In the genomic region with DNA sequence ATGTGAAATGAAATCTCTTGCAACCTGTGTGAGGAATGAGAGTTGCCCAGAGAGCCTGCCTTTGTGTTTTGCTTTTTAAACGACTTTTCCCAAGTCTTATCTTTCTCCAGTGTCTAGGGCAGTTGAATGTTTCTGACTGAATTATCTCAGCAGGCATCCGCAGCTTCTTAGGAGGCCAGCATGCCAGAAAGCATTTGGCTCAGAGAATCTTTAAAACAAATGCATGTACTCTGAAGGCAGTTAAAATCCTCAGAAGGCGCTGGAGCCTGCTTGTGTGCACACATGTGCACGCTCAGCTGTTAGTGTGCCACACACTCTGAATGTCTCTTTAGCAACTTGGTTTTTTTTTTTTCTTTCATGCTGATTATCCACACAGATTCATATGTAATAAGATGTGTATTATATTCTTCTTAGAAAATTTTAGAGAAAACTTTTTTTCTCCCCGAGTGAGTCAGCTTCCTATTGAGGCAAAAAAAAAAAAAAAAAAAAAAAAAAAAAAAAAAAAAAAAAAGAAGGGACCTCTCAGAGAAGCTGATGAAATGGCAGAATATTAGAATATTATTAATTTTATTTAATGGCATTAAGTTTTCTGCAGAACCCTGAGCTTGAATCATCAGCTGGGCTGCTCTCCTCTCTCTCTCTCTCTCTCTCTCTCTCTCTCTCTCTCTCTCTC, we compare ENCODE assay signal across 12 mouse cellular contexts.
DNase-seq lines count a peak whose midpoint lies in the region; ATAC-seq lines count a peak whose summit lies in the region.
"Had no signal": no experiment of that assay in that cellular context is flagged by ENCODE, and none has a peak within 500 bp of the region (broad histone marks: within the 10 kb centered on the region; RNA-seq: fewer than 3 reads in every experiment).

No protein-coding gene starts in this region.

- peaks cover 28% of the 10 kb centered on the region for H3K4me1 ChIP-seq in forebrain, embryonic 14.5 days (ENCODE audit: control insufficient read depth, insufficient read depth, low read length)
- H3K4me1 ChIP-seq in midbrain, embryonic 14.5 days (ENCODE audit: control insufficient read depth, insufficient read depth, low read length): peaks cover 50% of the 10 kb centered on the region

- H3K27me3 ChIP-seq in forebrain, embryonic 14.5 days (replicated peaks; ENCODE audit: control insufficient read depth, insufficient read depth, low read length): no peaks in the 10 kb centered on the region
- no peaks in the 10 kb centered on the region for H3K27me3 ChIP-seq in midbrain, embryonic 14.5 days (ENCODE audit: control insufficient read depth, insufficient read depth, low read length)

- no peak overlapping the region for H3K4me3 ChIP-seq in forebrain, embryonic 14.5 days (ENCODE audit: low read depth, low read length)
- H3K4me3 ChIP-seq in midbrain, embryonic 14.5 days (replicated peaks; ENCODE audit: low read depth, low read length): no peak overlapping the region

- no peaks in the 10 kb centered on the region for H3K36me3 ChIP-seq in forebrain, embryonic 14.5 days (ENCODE audit: control insufficient read depth, insufficient read depth, low read length)
- H3K36me3 ChIP-seq in midbrain, embryonic 14.5 days (ENCODE audit: control insufficient read depth, insufficient read depth, low read length): no peaks in the 10 kb centered on the region

- WGBS in forebrain, embryonic 14.5 days: 12% methylated on average over 5 of the region's 5 CpGs
- WGBS in midbrain, embryonic 14.5 days: 9% methylated on average over 5 of the region's 5 CpGs

- no peak overlapping the region for H3K4me2 ChIP-seq in forebrain, embryonic 14.5 days (ENCODE audit: low read length)
- no peak overlapping the region for H3K4me2 ChIP-seq in midbrain, embryonic 14.5 days (ENCODE audit: low read length)

- H3K27ac ChIP-seq in forebrain, embryonic 14.5 days (ENCODE audit: low read depth, low read length): peak overlapping the region; percentile 52; the same call in 1 of the 2 replicates
- peak overlapping the region; percentile 85; the same call in 1 of the 2 replicates for H3K27ac ChIP-seq in midbrain, embryonic 14.5 days (replicated peaks; ENCODE audit: low read depth, low read length)

- no peaks in the 10 kb centered on the region for H3K9me3 ChIP-seq in forebrain, embryonic 14.5 days (replicated peaks; ENCODE audit: control insufficient read depth, low read length)
- H3K9me3 ChIP-seq in midbrain, embryonic 14.5 days (ENCODE audit: control insufficient read depth, low read length): no peaks in the 10 kb centered on the region

- ATAC-seq in frontal cortex, adult (ENCODE audit: low TSS enrichment): peak; percentile 81
- no peak for ATAC-seq in forebrain, embryonic 14.5 days
- ATAC-seq in midbrain, embryonic 14.5 days (ENCODE audit: low FRiP score, low TSS enrichment): no peak
- no peak for ATAC-seq in activated CD4-positive, CD25-positive, alpha-beta regulatory T cell, adult 4 months

- H3K9ac ChIP-seq in forebrain, embryonic 14.5 days (ENCODE audit: low read length): no peak overlapping the region
- H3K9ac ChIP-seq in midbrain, embryonic 14.5 days (replicated peaks; ENCODE audit: low read length): no peak overlapping the region

- no peak for DNase-seq in frontal cortex, postnatal 25 days (ENCODE audit: low spot score in 2 of 2)
- DNase-seq in Muller cell, postnatal 12 days (ENCODE audit: inconsistent ontology term): peak; percentile 31
- peak; percentile 58 for DNase-seq in forebrain, embryonic 14.5 days (ENCODE audit: low spot score)
- peak; percentile 58 for DNase-seq in midbrain, embryonic 14.5 days
- no peak for DNase-seq in ovary, postnatal 36 days (ENCODE audit: low spot score)
- DNase-seq in testis, postnatal 14 days (ENCODE audit: low spot score): no peak
- DNase-seq: cerebellum, postnatal 25 days; heart, postnatal 36 days; lung, adult 2 months; thymus, adult 2 months had no signal

Comparison
In these comparisons a context has a peak if more than half of its experiments do, and no peak if none do; other contexts are left out.
1. DNase-seq: peak in Muller cell, postnatal 12 days (single experiment), forebrain, embryonic 14.5 days (single experiment) and midbrain, embryonic 14.5 days (single experiment); none in frontal cortex, postnatal 25 days (0 of 2), ovary, postnatal 36 days (single experiment) and testis, postnatal 14 days (single experiment).